Mouse (Mus musculus): Measurements from ENCODE around the gene Slc26a3. TPM values are rescaled to one million over a fixed set of nuclear protein-coding genes. Genes with fewer than 3 reads are reported as not detected.
"Not testable (repeated sequence)": the region's sequence is repeated elsewhere in the genome, so short reads cannot be mapped to it uniquely, and the experiment has no call there.

The Slc26a3 gene
- polyA plus RNA-seq, 1 experiment = not detected

GRCm38 (mm10) chr12:31456271-31456670 is 65.6 kb downstream of the Slc26a3 start:
- Histone ChIP-seq H3K4me1 (ENCODE audit: control insufficient read depth, insufficient read depth, low read length) (no peaks in the 10 kb centered on the region), H3K4me3 (ENCODE audit: insufficient read depth, low read depth, low read length) (no peak overlapping the region), H3K27ac (ENCODE audit: insufficient read depth, low read depth, low read length) (no peak overlapping the region)
- TF ChIP-seq POLR2A (IDR thresholded peaks at IDR 0.05; ENCODE audit: insufficient read depth, low read depth, low read length) (no peak), CTCF (IDR thresholded peaks at IDR 0.05; ENCODE audit: insufficient read depth, low read depth, low read length) (no peak)
- 82% methylated on average over 9 of the region's 9 CpGs for WGBS

- 83% methylated on average over 4 of the region's 4 CpGs for WGBS
- TF ChIP-seq CTCF (IDR thresholded peaks at IDR 0.05; ENCODE audit: insufficient read depth, low read depth, low read length) (no peak), POLR2A (IDR thresholded peaks at IDR 0.05; ENCODE audit: insufficient read depth, low read depth, low read length) (no peak)
- H3K4me3 ChIP-seq (ENCODE audit: insufficient read depth, low read depth, low read length) = no peak overlapping the region
- H3K4me1 ChIP-seq (ENCODE audit: control insufficient read depth, insufficient read depth, low read length) = no peaks in the 10 kb centered on the region
- no peak overlapping the region for H3K27ac ChIP-seq (ENCODE audit: insufficient read depth, low read depth, low read length)
These were observed 67.8 kb downstream of the Slc26a3 start for GRCm38 (mm10) chr12:31458474-31458873.

- not testable (repeated sequence) for H3K4me1 ChIP-seq (ENCODE audit: control insufficient read depth, insufficient read depth, low read length); H3K4me3 ChIP-seq (ENCODE audit: insufficient read depth, low read depth, low read length)
- 28% methylated on average over 3 of the region's 3 CpGs for WGBS
These were observed 69.6 kb downstream of the Slc26a3 start for GRCm38 (mm10) chr12:31460270-31460669.

GRCm38 (mm10) chr12:31461371-31461770 is 70.7 kb downstream of the Slc26a3 start:
- no peak for TF ChIP-seq CTCF (IDR thresholded peaks at IDR 0.05; ENCODE audit: insufficient read depth, low read depth, low read length)
- TF ChIP-seq POLR2A (IDR thresholded peaks at IDR 0.05; ENCODE audit: insufficient read depth, low read depth, low read length) = no peak
- Histone ChIP-seq H3K27ac (ENCODE audit: insufficient read depth, low read depth, low read length) (no peak overlapping the region), H3K4me1 (ENCODE audit: control insufficient read depth, insufficient read depth, low read length) (no peaks in the 10 kb centered on the region), H3K4me3 (ENCODE audit: insufficient read depth, low read depth, low read length) (no peak overlapping the region)
- 94% methylated on average over 9 of the region's 9 CpGs for WGBS

More at GRCm38 (mm10) chr12:31460270-31460669, 69.6 kb downstream of the Slc26a3 start:
- not testable (repeated sequence) for H3K27ac ChIP-seq (ENCODE audit: insufficient read depth, low read depth, low read length)

GRCm38 (mm10) chr12:31462615-31463014 is 71.9 kb downstream of the Slc26a3 start:
- no peak overlapping the region for H3K4me3 ChIP-seq (ENCODE audit: insufficient read depth, low read depth, low read length)
- no peaks in the 10 kb centered on the region for H3K4me1 ChIP-seq (ENCODE audit: control insufficient read depth, insufficient read depth, low read length)
- 90% methylated on average over 4 of the region's 4 CpGs for WGBS
- H3K27ac ChIP-seq (ENCODE audit: insufficient read depth, low read depth, low read length) = no peak overlapping the region
- TF ChIP-seq CTCF (IDR thresholded peaks at IDR 0.05; ENCODE audit: insufficient read depth, low read depth, low read length) (no peak), POLR2A (IDR thresholded peaks at IDR 0.05; ENCODE audit: insufficient read depth, low read depth, low read length) (no peak)

- not testable (repeated sequence) for H3K27ac ChIP-seq (ENCODE audit: insufficient read depth, low read depth, low read length); H3K4me3 ChIP-seq (ENCODE audit: insufficient read depth, low read depth, low read length); H3K4me1 ChIP-seq (ENCODE audit: control insufficient read depth, insufficient read depth, low read length)
- WGBS = 92% methylated on average over 4 of the region's 6 CpGs
These were observed 87.5 kb downstream of the Slc26a3 start for GRCm38 (mm10) chr12:31478182-31478581.

GRCm38 (mm10) chr12:31486431-31486830 is 95.8 kb downstream of the Slc26a3 start:
- TF ChIP-seq POLR2A (IDR thresholded peaks at IDR 0.05; ENCODE audit: insufficient read depth, low read depth, low read length) (no peak), CTCF (IDR thresholded peaks at IDR 0.05; ENCODE audit: insufficient read depth, low read depth, low read length) (no peak)
- Histone ChIP-seq H3K27ac (ENCODE audit: insufficient read depth, low read depth, low read length) (no peak overlapping the region), H3K4me1 (ENCODE audit: control insufficient read depth, insufficient read depth, low read length) (no peaks in the 10 kb centered on the region), H3K4me3 (ENCODE audit: insufficient read depth, low read depth, low read length) (no peak overlapping the region)
- WGBS = 41% methylated on average over 6 of the region's 6 CpGs

- Histone ChIP-seq H3K27ac (ENCODE audit: insufficient read depth, low read depth, low read length) (no peak overlapping the region; the same call in 1 of the 2 replicates), H3K4me3 (ENCODE audit: insufficient read depth, low read depth, low read length) (peak overlapping the region; percentile 89), H3K4me1 (ENCODE audit: control insufficient read depth, insufficient read depth, low read length) (peaks cover 12% of the 10 kb centered on the region)
- WGBS = under 1% methylated on average over 25 of the region's 25 CpGs
- TF ChIP-seq POLR2A (IDR thresholded peaks at IDR 0.05; ENCODE audit: insufficient read depth, low read depth, low read length) (no peak), CTCF (IDR thresholded peaks at IDR 0.05; ENCODE audit: insufficient read depth, low read depth, low read length) (no peak)
These were observed 108.3 kb downstream of the Slc26a3 start for GRCm38 (mm10) chr12:31498936-31499313.

- H3K27ac ChIP-seq (ENCODE audit: insufficient read depth, low read depth, low read length) = peak within 1 kb of the TSS; percentile 98
- under 1% methylated on average over 68 of the region's 68 CpGs for WGBS
- H3K4me1 ChIP-seq (ENCODE audit: control insufficient read depth, insufficient read depth, low read length) = peaks cover 12% of the 10 kb centered on the region
- TF ChIP-seq CTCF (IDR thresholded peaks at IDR 0.05; ENCODE audit: insufficient read depth, low read depth, low read length) (no peak), POLR2A (IDR thresholded peaks at IDR 0.05; ENCODE audit: insufficient read depth, low read depth, low read length) (peak; percentile 72)
- H3K4me3 ChIP-seq (ENCODE audit: insufficient read depth, low read depth, low read length) = peak within 1 kb of the TSS; percentile 89
These were observed 108.9 kb downstream of the Slc26a3 start, which contains the start of gene Cbll1 for GRCm38 (mm10) chr12:31499314-31500131. Gene Cbll1, minus strand, starts transcription at chr12:31499616.
